Mouse (Mus musculus) heart, postnatal 36 days (tissue): ENCODE measurements around the gene Pabpc4. TPM values are rescaled to one million over a fixed set of nuclear protein-coding genes. Genes with fewer than 3 reads are reported as not detected.

Experiments
- DNase-seq, 2 experiments: peaks; one replicate each; pipeline ENCODE4 v3.0.0; 2021 to 2022
- intact Hi-C: fragments of 180-260 bp; cut with DNase I; formaldehyde crosslinking; loops from one replicate; pipeline ENCODE4 v1.15.1; 2025
- total RNA-seq, 2 experiments: library from RNA; stranded (reverse); gene quantifications; 2 replicates each; pipeline ENCODE4 v1.2.3; 2021

The Pabpc4 gene
- 100 to 1,000 TPM; 325 to 393 TPM for total RNA-seq

- intact Hi-C loops, result no loop called here
- no peak for DNase-seq
Observed at GRCm38 (mm10) chr4:123261721-123262401, at the start of gene Pabpc4. TSS of gene Pabpc4 (plus strand) at chr4:123262351.

GRCm38 (mm10) chr4:123213975-123214374 lies 48.2 kb upstream of the Pabpc4 start:
- intact Hi-C loops, result no loop called here
- no peak for DNase-seq

DNA sequence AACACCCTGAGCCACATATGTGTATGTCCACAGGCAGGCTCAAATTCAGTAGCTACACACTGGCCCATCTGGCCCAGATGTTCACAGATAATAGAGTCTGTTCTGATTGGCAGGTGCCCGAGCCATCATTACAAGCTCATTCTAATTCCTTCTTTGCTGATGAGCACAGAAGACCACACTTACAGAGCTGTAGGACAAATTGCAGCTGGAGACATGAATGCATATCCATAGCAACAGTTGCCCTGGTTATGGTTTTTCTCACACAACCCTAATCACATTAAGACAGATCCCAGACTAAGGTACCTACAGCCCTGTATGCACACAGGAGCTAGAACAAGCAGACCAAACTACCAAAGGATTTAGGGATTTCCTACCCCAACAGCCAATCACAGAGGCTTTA lies 46.8 kb upstream of the Pabpc4 start:
- intact Hi-C loops, result loop anchor here (5.0 kb wide), 1 partner anchor 58 kb away; no protein-coding TSS in a partner anchor
- DNase-seq, result no peak

- DNase-seq, result peak in 1 of 2 experiments; percentile 60
- intact Hi-C loops, result loop anchor here (5.0 kb wide), 1 partner anchor 59 kb away; no protein-coding TSS in a partner anchor
Observed at GRCm38 (mm10) chr4:123216782-123217181, 45.4 kb upstream of the Pabpc4 start.

- intact Hi-C loops, result loop anchor here (1.0 to 5.0 kb wide), 2 partner anchors 34 to 63 kb away; no protein-coding TSS in a partner anchor
- peak; percentile 79 to 83 for DNase-seq
Observed at GRCm38 (mm10) chr4:123219720-123220357, 42.3 kb upstream of the Pabpc4 start.

DNA sequence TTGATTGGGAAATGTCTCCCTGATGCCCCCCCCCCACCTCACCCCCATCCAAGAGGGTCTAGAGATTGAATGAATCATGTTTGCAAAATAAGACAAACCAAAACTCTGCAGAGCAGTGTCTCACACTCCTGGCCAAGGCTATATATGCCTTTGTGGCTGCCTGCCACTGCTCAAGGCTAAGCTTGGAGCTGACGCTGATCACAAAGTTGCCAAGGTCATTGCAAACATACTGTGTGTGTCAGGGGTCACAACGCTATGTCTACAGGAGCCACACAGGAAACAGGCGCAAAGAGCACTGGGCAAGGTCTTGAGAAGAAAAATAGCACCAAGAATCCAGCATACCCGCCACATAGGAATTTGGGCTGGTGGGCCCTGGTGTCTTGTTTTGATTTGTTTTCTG lies 41.5 kb upstream of the Pabpc4 start:
- intact Hi-C loops, result no loop called here
- DNase-seq, result no peak

DNA sequence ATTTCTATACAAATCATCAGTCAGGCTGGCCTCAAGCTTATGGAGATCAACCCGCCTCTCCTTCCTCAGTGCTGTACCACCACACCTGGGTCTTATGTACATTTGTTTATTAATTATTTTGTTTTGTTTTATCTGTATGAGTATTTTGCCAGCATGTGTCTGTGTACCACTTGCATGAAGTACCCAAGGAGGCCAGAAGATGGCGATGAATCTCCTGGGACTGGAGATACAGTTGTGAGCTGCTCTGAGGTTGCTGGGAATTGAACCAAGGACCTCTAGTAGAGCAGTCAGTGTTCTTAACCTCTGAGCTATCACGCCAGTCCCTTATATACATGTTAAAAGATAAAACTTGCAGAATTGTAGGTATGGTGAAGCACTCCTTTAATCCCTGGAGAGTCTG lies 38.8 kb upstream of the Pabpc4 start:
- intact Hi-C loops, result no loop called here
- no peak for DNase-seq

DNA sequence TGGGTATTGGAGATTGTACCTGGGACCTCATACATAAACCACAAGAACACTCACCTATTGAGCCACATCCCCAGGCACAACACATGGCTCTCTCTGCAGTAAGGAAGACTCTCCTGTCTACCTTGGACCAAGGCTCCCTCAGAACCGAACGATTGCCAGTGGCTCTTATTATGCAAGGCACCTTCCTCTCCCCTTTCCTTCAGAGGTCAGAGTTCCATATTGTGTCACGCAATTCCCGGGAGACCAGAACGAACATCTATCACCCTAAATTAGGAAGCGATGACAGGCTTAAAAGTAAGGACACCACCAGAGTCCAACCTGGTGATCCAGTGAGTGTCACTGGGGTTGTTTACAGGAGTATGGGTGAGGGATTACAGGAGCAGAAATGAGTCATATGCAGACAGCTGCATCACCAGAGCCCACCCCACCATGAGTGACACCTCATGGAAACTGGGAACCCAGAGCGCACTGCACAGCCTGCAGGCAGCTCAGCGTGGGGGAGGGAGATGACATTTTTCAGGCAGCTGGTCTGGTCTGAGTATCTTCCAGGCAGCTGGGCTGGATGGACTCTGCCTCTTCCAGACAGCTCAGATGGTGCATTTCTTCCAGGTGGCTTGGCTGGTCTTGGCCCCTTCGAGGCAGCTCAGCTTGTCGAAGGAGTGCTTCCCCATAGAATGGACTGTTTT lies 36.3 kb upstream of the Pabpc4 start:
- intact Hi-C loops, result no loop called here
- DNase-seq, result peak; percentile 47 to 61

DNA sequence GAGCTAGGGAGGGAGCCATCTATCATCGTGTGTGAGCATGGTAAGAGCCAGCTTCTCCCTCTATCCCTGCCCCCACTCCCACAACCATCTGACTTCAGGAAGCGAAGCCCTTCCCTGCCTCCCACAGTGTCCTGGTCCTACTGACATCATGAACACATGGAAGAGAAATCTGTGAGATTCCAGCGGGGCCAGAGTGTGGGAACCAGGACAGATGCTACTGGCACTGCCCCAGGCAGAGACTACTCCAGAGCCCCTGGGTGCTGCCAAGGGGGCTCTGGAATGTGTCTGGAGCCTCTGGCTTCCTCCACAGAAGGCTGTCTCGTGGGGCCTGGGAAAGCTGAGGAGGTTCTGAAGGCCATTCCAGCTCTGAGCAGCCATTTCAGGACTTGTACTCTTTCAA lies 34.4 kb upstream of the Pabpc4 start:
- intact Hi-C loops, result no loop called here
- peak; percentile 68 to 76 for DNase-seq

DNA sequence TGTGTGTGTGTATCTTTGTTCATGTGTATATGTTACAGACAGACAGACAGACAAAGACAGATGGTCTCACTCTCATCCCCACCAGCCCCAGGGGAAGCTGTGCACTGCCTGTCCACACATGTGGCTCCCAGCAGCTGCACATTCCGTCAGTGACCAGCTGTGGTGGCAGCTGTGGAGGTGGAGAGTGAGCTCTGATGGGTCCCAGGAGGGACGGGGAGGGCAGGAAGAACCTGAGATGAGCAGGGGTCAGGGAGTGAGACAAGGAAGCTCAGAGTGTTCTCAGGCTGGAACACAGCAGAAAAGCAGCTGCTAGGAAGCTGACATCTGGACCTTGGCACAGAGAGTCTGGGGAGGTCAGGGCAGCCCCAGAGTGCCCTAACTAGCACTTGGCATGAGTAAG lies 33.9 kb upstream of the Pabpc4 start:
- DNase-seq, result peak; percentile 61 to 80
- intact Hi-C loops, result no loop called here

GRCm38 (mm10) chr4:123229166-123229565 lies 33.0 kb upstream of the Pabpc4 start:
- DNase-seq, result peak in 1 of 2 experiments; percentile 64

DNA sequence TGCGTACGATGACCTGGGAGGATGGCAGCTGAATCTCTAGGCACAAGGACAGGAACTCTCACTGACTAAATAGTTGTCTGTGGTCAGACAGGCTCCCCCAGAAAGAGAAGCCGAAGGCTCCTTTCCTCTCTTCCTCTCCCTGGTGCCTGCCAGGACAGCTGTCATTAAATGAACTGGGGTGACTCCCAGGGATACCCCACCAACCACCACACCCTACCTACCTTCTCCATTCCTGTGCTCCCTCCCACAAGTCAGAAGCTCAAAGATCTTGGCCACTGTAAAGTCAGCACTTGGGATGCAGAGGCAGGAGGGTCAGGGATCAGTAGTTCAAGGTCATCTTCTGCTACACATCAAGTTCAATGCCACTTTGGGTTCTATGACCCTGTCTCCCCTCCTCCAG lies 29.3 kb upstream of the Pabpc4 start:
- intact Hi-C loops, result no loop called here
- DNase-seq, result no peak

More at GRCm38 (mm10) chr4:123229166-123229565, 33.0 kb upstream of the Pabpc4 start:
- intact Hi-C loops, result no loop called here

- intact Hi-C loops, result no loop called here
- DNase-seq, result peak; percentile 73 to 76
Observed at GRCm38 (mm10) chr4:123233492-123234084, 28.6 kb upstream of the Pabpc4 start, which contains the start of gene Heyl. TSS of gene Heyl (plus strand) at chr4:123233556.

DNA sequence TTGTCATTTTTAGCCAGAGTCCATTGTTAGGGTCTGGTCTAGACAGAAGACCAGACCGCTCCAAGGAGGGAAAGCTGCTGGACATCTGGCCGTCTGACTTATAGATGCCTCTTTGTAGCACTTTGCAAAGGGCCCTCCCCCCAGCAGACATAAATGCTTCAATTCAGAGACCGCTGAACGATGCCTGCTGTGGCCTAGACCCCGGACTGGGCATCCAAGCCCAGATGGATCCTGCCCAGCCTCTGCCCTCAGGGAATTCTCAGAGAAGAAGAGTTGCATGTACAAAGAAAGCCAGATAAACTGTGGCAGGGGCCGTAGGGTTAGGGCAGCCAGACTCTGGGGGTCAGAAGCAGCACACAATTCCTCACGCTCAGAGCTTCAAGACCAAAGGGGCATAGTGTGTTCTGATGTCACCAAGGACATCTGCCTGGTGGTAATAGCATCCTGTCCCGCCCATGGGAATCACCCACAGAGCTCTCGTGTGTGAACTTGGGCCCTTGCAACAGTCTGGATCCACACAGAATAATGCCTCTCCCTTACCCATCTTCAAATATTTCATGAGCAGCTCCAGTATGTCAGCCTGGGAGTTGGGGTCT lies 26.2 kb upstream of the Pabpc4 start:
- no peak for DNase-seq
- intact Hi-C loops, result no loop called here

DNA sequence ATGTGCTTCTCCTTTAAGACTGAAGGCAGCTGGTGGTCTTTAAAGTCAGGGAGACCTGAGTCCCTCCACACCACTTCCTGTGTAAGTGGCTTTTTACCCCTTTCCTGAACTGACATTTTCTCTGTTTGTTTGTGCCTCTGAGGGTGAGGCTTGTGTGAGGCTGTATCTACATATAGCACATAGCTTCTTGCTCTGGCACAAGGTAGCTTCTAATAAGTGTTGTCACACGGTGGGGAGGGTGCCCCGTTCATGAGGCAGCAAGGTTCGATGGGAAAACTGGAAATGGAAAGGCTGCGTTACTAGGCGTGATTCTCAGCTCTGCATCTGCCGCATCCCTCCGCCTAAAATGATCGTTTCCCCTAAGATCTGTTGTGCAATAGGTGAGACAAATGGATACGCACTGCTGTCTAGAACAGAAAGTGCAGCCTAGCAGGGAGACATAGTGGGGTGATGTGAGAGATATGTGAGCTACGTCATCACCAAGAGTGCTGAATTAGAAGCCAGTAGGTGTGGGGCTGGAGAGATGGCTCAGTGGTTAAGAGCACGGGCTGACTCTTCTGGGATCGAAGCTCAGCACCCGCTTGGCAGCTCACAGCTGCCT lies 25.6 kb upstream of the Pabpc4 start:
- intact Hi-C loops, result no loop called here
- no peak for DNase-seq

- intact Hi-C loops, result no loop called here
- peak; percentile 56 to 76 for DNase-seq
Observed at GRCm38 (mm10) chr4:123237386-123238266, 24.5 kb upstream of the Pabpc4 start.

- intact Hi-C loops, result no loop called here
- peak; percentile 66 to 76 for DNase-seq
Observed at GRCm38 (mm10) chr4:123239361-123240203, 22.6 kb upstream of the Pabpc4 start.

- DNase-seq, result no peak
- intact Hi-C loops, result no loop called here
Observed at GRCm38 (mm10) chr4:123246221-123246620, 15.9 kb upstream of the Pabpc4 start.
